Mouse (Mus musculus) ES-CJ7 (cell line): ENCODE results near the gene Fkbp11.

Experiments
- DNase-seq: peaks from one replicate; pipeline ENCODE4 v3.0.0; 2011; ENCODE audit warnings: low read depth, low spot score

The Fkbp11 gene

DNA sequence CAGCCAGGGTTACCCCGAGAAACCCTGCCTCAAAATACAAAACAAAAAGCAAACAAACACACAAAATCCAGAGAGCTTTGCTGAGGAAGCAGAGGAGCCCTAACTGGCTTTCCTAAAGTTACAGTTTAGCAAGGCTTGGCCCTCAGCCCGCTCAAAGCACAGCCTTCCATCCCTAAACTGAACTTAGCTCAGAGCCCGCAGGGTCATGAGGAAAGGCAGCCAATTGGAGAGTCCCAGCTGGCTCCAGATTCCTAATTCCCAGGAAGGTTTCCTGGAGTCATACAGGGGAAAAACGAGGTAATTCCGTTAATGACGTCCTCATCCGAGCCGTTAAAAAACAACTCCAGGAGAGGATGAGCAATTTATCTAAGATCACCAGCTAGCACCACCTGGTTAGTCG lies 32.3 kb downstream of the Fkbp11 start:
- no peak for DNase-seq

DNA sequence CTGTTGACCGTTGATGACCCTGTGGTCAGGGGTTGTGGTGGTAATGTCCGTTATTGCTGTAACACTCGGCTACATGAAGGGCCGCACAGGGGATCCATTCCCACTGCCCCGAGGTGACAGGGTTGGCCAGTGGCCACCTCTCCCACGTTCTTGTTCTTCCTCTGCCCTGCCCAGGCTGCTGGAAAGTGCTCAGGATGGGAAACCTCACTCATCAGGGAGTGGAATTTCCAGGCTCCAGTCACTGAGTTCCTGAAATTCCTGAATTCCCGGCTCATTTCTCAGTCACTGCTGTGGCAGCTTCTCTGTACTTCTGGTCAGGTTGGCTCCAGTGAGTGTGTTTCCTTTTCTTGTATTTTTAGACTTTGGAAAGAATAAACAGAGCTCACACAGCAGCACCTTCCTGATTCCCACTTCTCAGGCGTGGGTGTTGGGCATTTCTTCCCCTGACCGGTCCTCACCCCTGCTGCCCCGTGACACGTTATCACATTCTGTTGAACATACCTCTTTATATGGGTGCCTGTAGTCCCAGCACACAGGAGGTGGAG lies 35.8 kb downstream of the Fkbp11 start:
- no peak for DNase-seq

DNA sequence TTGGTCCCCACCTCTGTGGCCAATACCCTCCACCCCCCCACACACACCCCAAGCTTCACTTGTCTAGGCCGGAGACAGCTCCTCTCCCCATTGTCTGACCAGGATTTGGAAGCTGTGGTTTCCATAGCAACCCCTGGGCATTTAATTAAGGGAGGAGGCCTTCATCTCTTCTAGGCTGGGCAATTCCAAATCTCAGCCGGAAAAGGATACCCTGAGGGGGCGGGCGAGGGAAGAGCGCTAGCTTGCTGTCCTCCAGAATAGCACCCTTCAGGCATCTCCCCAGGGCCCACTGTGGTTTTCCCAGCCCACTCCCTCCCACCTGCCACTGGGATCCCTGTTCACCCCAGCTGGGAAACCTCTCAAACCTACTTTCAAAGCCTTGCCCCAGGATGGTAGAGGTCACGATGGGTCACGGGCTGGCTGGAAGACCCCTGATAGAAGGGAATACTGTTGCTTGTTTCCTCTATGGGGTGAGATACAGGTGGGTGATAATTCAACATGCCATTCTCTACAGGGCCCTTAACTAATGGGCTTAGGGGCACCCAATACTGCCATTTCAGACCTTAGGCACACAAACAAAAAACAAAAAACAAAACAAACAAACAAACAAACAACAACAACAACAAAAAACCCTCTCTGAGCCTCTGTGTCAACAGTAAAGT lies 36.4 kb downstream of the Fkbp11 start:
- DNase-seq: peak; percentile 51

DNA sequence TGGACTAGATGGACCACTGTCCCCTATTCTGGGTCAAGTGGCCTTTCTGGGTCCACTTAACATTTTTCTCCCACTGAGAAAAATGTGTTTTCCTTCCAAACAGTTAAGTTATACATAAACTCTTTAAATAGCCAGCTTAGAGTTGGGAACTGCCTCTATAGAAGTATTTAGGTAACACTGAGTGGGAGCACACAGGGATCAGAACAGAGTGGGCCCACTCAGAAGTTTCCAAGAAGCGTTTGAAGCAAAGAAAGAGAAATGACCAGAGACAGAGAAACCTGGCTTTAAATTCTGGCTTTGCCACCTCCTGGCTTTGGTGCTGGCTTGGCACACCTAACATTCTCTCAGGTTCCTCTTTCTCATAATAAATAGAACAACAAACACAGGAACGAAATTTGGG lies 38.3 kb downstream of the Fkbp11 start:
- no peak for DNase-seq

DNA sequence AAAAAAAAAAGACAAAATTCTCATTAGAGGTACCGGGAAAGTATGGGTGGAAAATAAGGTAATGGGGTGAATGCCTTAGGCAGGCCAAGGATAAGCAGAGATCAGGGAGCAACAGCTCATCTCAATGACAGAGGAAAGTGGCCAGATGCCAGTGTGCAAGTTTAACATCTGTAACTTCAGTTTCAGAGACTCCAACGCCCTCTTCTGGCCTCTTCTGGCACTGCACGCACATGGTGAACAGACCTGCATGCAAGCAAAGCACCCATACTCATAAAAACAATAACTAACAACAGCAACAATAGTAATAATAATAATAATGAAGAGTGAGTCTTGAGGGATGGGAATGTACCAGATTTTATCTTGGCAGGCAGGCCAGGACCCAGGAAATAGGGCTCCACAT lies 42.1 kb downstream of the Fkbp11 start:
- peak; percentile 71 for DNase-seq

DNA sequence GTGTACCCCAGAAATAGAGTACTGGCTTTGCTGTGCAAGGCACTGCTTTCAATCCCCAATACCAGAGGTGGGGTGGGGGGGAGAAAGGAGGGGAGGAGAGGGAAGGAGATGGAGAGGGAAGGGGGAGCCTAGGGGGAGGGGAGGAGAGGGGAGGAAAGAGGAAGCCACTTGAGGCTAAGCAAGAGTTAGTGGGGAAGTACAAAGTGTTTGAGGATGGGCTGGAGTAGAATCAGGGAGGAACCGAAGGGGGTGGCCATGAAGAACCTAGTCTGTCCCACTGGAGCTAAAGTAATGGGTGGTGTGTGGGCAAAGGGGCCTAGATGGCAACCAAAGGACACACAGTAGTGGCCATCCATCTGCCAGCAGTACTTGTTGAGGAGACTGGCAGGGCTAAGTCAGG lies 44.3 kb downstream of the Fkbp11 start:
- DNase-seq: no peak

DNA sequence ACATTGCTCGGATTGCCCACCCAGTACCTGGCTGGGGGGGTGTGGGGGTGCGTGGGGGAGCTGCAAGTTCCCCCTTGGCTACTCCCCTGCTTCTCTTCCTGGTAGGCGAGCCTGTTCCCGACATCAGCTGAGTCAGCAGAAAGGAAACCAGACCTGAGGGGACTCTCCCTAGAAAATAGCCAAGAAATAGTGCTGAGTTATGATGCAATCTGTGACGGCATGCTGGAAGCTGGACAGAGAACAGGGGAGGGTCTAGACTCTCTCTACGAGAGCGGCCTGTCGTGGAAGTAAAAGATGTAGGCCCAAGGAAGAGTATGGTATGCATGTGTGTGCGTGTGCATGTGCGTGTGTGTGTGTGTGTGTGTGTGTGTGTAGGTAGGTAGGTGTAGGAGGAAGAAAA lies 44.8 kb downstream of the Fkbp11 start:
- no peak for DNase-seq

DNA sequence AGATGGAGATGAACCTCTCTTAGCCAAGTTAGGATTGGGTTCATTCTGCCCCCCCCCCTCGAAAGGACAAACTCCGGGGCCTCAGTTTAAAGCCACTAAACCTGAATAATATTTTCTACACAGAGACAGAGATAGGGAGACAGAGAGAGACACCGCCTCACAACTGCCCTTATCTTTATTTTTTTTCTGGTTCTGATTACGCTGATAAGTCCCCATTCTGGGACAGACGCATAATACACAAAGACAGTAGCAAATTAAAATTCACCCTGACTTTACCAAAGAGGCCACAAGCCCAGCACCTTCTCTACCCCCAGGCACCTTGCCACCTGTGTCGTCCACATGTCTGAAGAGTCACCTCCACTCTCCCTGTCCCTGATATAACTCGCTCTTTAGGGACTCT lies 46.4 kb downstream of the Fkbp11 start:
- no peak for DNase-seq

DNA sequence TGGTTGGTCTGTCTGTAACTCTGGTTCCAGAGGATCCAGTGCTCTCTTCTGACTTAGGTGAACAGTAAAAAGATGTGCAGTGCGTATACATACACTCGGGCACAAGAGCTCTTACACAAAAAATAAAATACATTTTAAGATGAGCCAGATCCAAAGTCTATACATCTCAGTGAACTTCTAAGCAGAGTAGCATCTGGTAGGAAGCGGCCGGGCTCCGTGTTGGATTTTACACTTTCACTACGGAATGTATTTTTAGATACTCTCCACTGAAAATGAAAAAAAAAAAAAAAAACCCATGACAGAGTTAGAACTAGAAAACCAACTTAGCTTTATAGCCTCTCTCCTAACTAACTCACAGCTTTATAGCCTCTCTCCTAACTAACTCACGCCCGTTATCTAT lies 47.3 kb downstream of the Fkbp11 start:
- DNase-seq: no peak

DNA sequence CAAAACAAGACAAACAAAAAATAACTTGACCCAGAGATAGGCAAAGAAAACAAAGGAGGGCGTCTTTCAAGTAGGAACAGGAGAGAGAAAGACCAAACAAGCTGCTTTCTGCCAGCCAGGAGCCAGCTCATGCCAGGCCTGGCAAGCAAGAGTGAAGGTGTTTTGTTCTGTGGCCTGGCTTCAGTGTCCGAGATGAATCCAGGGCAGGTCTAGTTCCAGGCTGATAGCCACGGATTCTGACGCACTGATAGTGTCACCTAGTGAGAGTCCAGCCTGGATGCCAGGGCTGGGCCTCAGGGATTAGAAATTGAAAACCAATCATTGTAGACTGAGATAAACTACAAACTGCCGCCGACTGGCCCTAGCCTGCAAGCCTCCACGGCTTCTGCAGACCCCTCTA lies 50.0 kb downstream of the Fkbp11 start:
- no peak for DNase-seq

DNA sequence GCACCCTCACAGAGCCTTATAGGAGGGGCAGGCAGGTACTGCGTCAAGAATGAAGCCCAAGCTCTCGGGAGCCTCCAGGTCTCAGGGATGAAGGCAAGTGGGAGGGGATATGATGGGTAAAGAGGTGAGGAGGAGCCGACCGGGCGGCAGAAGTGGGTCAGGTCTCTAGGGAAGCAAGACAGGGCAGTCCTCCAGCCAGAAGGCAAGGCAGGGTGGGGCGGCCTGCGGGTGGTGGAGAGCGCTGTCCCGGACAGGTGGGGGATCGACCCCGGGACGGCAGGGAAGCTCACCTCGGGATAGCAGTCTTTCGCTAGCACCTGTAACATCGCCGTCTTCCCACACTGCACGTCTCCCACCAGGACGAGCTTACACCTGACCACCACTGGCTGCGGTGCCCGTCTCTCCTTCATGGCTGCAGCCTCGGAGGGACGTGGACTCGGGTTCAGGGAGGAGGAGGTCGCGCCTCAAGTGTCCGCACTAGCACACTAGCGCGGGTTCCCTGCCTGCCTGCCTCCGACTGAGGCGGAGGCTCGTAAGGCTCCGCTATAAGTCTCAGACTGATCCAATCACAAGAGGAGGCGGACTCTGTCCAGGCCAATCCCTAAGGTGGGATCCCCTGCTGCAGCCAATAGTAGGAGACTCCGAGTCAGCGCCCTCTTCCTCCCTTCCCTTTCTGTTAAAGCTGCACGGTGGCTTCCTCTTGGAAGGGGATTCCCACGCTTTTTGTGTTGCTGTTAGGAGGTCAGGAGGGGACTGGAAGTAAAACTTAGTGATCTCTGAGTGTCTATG lies 50.9 kb downstream of the Fkbp11 start, which contains the start of gene Rnd1:
Rnd1 (minus strand) TSS at position 522 of the 789 bp plus-strand sequence.
- DNase-seq: peak; percentile 94

DNA sequence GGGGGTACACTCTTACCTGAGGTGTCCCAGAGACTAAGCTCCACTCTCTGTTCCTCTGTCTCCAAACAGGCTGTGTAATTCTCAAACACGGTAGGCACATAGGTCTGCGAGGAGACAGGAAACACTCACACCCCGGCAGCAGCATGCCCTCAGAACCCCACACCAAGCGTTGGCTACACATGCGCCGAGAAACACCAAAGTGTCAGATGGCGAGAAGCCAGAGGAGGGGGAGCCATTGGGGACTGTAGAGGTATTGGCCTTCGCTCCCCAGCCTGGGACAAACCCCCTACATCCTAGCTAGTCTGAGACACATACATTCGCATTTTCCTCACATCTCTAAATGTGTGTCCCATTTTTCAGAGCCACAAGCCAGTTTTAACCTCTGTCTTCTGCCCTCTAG lies 51.5 kb downstream of the Fkbp11 start:
- DNase-seq: no peak

DNA sequence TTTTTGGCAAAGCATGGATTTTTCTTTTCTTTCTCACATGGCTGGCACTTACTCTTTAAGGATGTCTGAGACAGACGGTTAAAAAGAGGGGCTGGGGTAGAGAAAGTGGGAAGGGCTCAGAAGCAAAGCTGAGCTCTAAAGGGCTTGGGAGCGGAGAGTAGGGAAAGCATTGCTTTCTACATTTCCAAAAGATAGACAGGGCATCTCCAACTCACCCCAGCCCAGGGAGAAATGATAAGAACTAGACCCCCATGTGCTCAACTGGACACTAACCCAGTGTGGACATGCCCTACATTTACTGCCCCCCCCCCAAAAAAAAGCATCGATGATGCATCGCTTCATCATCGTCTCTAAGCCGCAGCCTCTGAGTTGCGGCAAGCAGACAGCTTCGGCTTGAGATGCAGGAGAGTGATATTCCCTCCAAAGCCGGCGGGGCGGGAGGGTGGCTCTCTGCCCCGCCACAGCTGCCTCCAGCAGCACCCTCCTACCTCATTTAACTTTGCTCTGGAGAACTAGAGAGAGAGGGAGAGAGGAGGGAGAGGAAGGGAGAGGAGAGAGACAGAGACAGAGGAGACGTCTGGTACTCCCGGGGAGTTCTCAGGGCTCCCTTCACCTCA lies 52.3 kb downstream of the Fkbp11 start:
- no peak for DNase-seq

DNA sequence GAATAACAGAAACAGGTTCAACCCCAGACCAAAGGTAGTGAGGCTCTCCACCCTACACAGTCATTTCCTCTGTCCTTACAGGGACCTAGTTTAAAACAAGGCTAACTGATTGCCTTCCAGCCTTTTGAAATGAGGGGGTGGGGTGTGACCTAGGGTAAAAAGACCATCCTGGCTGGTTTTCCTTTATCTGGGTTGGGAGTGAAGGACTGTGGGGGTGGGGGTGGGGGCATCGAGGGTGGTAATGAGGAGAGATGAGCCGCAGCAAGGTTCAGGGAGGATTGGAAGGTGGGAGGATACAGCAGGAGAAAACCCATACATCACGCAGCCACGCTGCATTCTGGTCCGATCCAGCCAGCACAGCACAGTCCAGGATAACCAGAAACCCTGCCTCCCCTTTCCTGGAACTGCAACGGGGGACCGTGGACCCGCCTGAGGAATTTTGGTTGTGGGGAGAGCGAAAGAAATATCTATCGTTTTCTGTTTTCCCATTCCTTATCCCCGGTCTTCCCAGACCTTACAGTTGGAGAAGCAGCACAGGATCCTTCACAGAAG lies 52.9 kb downstream of the Fkbp11 start:
- peak; percentile 87 for DNase-seq
